Mouse (Mus musculus) urinary bladder, postnatal 36 days (tissue): Measurements from ENCODE around the gene Rap1gap.

Experiments
- DNase-seq, 2 experiments: peaks; one replicate each; pipeline ENCODE4 v3.0.0; 2022; ENCODE audit warnings: low spot score in 2 of 2, mixed read lengths in 1 of 2

The Rap1gap gene

DNA sequence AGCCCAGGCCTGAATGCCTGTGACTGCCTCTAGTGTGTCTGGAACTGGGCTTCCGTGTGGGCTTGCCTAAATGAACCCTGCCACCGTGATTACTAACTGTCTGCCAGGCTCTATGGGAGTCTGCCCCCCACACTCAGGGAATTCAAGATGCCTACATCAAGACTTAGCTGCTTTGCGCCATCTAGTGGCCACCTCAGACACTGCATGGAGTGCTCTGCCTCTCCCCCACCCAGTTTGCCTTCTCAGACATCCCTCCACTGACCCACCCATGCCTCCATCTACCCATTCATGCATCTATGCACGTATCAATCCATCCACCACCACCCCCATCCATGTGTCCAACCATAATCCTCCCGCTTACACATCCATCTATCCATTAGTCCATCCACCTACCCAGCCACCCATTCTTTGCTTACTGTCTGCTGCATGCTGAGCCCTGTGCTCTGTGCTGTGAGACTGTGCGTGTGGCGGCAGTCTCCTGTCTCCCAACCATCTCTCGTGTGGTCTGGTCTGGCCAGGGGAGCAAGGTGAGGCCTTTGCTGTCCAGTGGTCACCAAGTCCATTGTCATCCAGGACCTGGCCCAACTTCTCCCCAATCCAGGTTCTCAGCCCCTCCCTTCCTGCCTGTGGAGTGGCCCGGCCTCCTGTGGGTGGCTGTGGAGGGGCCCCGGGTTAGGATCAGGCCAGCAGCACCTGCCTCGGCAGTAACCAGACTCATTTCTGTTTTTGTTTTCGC is 58.3 kb downstream of the Rap1gap start:
- DNase-seq: peak in 1 of 2 experiments; percentile 55

- no peak for DNase-seq
Observed at GRCm38 (mm10) chr4:137723527-137723926, 59.0 kb downstream of the Rap1gap start.

DNA sequence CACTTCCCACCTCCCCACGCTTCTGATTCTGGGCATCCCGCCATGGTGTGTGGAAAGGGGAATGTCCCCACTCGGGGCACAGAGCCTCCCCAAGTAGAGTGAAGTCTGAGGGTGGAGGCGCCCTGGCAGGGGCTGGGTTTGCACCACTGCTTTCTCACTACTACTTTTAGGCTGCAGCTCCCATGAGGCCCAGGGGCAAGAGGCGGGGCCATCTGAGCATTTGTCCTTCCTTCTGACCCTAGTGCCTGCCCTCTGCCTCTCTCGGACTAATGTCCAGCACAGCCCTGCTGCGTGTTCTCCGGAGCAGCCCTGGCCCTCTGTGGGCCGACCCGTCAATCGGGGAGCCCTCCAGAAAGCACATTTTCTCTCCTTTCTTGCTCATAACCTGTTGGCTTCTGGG is 59.7 kb downstream of the Rap1gap start:
- DNase-seq: no peak

GRCm38 (mm10) chr4:137724766-137725165 is 60.2 kb downstream of the Rap1gap start:
- DNase-seq: peak in 1 of 2 experiments; percentile 62

DNA sequence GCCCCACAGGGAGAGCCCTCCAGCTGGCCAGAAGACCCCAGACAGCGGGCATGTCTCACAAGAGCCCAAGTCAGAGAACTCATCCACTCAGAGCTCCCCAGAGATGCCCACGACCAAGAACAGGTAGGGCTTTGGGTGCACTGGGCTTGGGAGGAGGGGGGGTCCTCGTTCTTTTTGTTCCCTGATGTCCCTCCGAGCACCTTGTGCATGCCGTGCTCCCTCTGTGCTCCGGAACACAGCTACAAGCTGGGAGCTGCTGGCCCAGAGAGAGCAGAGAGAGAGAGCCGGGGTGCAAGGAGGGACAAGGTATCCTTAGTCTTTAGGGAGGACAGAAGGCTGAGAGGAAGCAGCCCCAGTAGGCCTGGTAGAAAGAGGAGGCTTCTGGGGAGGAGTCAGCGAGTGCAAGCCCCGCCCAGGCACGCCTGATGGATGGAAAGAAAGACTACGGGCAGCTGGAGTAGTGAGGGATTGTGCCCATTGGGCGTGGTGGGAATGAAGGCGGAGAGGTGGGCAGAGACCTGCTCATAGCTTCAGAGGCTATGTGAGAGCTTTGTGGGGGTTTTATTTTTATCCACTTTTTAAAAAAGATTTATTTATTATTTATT is 61.1 kb downstream of the Rap1gap start:
- DNase-seq: no peak

DNA sequence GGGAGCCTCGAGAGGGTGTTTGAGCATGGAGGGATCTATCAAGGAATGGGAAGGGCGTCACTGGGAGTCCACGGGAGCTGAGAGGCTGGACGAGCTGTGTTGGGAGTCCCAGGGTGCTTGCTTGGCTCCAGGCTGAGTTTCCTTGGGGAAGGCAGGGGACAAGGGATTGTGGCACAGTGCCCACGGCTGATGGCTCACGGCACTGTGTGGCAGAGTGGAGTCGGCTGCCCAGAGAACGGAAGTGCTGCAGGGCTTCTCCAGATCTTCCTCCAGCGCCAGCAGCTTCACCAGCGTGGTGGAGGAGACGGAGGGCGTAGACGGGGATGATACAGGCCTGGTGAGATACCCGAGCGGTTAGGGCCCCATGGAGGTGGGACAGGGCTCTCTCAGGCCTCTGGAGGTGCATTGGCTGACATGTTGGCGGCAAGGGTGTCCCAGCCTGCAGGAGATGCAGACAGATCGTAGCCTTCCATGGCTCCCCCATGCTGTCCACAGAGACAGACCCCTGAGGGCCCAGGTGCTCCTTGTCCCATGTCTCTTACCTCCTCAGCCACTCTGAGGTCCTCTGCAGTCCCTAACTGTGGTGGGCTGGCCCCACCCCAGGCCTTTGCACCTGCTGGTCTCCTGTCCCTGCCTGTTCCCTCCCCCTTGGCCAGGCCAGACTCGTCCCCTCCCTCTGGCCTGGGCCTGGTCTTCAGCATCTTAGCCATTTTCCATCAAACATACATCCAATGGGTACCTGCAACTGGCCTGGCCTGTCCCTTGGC is 62.4 kb downstream of the Rap1gap start:
- no peak for DNase-seq

DNA sequence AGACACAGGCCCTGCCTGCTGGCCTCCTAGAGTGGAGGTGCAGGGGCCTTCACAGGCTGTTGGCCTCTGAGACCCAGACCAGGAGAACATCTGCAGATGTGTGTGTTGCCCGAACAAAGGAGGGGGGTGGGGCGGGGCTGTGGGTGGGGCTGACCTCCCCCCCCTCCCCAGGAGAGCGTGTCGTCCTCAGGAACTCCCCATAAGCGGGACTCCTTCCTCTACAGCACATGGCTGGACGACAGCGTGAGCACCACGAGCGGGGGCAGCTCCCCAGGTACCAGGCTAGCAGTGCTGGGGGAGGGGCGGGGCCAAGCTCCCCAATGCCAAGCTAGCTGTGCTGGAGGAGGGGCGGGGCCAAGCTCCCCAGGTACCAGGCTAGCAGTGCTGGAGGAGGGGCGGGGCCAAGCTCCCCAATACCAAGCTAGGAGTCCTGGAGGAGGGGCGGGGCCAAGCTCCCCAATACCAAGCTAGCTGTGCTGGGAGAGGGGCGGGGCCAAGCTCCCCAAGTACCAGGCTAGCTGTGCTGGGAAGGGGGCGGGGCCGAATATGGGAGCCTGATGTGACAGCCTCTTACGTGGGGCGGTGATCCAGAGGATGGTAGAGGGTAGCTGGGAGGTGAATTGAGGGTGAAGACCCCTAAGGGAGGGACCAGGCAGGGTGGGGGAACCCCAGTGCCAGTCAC is 63.1 kb downstream of the Rap1gap start:
- DNase-seq: no peak

- no peak for DNase-seq
Observed at GRCm38 (mm10) chr4:137728399-137729154, 64.1 kb downstream of the Rap1gap start.

GRCm38 (mm10) chr4:137729155-137729855 is 64.8 kb downstream of the Rap1gap start:
- no peak for DNase-seq

DNA sequence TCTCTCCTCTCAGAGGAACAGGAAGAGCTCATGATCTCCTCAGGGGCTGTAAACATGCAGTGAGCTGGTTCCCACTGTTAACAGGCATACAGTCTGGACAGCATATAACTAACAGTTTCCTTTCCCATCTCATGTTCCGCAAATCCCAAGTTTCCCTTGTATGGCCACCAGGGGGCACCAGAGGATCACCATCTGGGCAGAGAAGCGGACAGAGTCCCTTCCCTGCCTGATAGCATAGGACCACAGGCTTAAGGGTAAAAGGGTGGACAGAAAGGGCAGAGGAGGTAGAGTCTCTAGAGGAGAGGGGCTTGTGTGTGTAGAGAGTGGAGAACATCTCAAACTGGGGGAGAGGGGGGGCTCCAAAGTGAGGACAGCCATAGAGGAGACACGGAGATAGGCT is 65.6 kb downstream of the Rap1gap start:
- DNase-seq: peak; percentile 84 to 89

DNA sequence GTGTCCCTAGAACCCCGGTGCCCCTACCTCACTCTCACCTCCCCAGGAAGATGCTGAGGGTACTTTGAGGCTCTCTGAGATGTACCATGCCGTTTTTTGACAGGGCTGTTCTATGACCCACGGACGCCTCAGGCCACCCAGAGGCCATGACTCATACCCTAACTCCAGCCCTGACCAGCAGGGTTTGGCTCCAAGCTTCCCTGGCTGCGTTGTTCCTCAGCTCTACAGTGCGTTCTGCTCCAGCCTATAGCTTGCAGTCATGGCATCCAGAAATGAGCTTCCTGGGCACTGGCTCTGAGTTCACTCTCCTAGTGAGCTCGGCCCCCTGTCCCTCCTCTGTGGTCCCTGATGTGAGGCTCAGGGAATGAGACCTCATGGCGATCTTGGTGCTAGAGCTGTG is 66.2 kb downstream of the Rap1gap start:
- no peak for DNase-seq

DNA sequence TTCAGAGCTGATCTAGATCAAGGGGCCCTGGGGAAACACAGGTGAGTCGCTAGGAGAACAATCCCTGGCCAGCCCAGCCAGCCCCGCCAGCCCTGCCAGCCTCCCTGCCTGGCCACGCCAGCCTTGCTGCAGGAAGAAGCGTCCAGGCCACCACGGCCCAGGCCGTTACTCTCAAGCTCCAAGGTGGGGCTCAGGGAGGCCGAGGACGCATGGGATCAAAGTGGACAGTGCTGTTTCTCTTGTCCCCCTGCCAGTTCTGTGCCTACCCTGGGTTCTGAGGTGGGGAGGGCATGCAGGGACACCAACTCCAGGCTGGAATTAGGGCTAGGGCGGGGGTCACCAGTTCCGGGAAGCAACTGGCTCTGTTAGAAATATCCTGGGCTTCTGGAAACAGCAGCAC is 67.4 kb downstream of the Rap1gap start:
- peak in 1 of 2 experiments; percentile 51 for DNase-seq

DNA sequence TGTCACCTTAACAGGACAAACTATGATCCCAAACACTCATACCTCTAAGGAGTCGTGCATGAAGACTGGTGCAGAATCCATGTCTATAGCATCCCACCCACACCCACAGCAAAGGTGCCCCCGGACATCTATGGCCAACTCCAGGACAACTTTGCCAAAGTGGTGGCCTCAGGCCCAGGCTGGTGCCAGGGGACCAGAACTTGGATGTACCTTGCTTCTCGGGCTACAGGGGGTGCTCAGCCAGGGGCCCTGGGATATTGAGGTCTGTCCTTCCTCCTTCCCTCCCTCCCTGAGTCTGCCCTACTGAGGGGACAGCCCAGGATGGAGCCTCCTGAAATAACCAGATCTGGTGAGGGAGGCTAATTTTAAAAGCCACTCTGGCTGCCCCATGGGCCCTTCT is 67.8 kb downstream of the Rap1gap start:
- DNase-seq: no peak

- peak; percentile 78 to 84 for DNase-seq
Observed at GRCm38 (mm10) chr4:137732962-137733361, 68.4 kb downstream of the Rap1gap start.

GRCm38 (mm10) chr4:137733459-137733858 is 68.9 kb downstream of the Rap1gap start:
- DNase-seq: no peak

DNA sequence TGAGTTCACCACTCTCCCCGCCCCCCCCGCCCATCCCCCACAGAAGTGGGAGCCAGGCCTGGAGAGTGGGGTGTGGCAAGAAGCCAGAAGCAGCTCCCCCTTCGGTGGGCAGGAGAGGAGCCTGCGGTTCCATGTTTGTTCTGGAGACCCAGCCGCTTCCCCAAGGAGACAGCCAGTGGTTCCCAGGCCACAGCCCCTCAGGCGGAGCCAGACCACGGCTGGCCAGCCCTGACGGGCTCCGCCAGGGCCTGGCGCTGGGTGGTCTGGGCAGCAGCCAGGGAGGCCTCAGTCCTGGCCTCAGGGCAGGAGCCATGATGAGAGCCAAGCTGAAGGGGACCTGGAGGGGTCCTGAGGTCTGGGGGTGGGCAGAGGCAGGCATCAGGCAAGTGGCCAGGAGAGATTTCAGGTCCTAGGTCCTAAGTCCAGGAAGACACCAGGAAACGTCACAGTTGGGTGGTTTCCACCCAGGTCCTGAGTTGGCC is 71.7 kb downstream of the Rap1gap start:
- DNase-seq: no peak

GRCm38 (mm10) chr4:137737760-137738159 is 73.2 kb downstream of the Rap1gap start:
- DNase-seq: no peak

- DNase-seq: no peak
Observed at GRCm38 (mm10) chr4:137739151-137739923, 74.8 kb downstream of the Rap1gap start.

GRCm38 (mm10) chr4:137740350-137740749 is 75.8 kb downstream of the Rap1gap start:
- DNase-seq: no peak

GRCm38 (mm10) chr4:137743791-137744190 is 79.3 kb downstream of the Rap1gap start:
- no peak for DNase-seq
